ENCODE assay signal across 8 mouse cellular contexts in the genomic region with DNA sequence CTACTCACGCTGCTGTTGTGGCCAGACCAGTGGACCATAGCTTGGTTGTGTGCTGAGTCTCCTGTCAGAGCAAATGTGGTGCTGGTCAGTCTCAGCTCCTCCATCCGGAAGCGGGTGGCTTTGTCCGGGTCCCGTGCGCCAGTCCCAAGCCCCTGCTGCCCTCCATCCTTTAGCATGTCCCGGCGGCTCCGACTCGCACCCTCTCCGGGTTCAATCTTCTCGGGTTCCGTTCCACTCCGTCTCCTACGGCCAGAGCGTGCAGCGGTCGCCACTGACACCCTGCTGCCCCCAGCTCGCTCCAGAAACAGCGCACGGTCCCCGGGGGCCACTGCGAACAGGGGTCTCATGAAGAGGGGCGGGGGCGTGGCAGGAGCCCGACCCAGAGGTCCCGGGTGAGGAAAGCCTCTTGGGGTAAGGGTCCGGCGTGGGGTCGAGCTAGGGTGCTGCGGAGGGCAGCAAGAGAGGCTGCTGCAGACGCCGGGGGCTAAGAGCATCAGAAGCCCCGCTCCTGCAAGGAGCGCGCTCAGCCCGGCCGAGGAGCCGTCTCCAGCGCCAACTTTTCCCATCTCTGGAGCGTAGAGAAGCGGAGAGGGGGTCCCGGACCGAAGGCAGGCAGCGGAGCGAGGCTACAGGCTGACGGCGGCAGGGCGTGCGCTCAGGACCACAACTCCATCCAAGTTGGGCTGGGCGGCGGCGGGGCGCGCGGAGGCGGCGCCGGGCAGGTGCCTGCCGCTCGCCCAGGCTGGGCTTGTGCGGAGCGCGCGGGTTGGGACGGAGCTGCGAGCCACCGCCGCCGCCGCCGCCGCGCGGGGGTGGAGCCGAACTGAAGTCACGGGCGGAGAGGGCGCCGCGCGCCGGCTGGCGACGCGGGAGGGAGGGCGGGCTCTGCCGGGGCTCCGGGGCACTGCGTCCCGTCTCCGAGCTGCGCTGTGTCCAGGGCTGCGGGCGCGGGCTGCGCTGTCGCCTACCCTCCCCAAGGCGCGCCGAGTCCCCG. TPM values are rescaled to one million over a fixed set of nuclear protein-coding genes. Genes with fewer than 3 reads are reported as not detected.
DNase-seq lines count a peak whose midpoint lies in the region; TF ChIP-seq lines count a peak whose summit lies in the region.

A gene (minus strand): TSS at position 744 of the 994 bp plus-strand sequence.

- H3K36me3 ChIP-seq in ES-Bruce4 (ENCODE audit: control insufficient read depth, insufficient read depth, low read length, poor library complexity, severe bottlenecking), result no peaks in the 10 kb centered on the region

- intact Hi-C loops in heart, postnatal 14 days (cut with DNase I), result no loop called here

- no peak for TF ChIP-seq EP300 in ES-Bruce4 (IDR thresholded peaks at IDR 0.05; ENCODE audit: insufficient read depth, low read depth, low read length)

- TF ChIP-seq CTCF in ES-Bruce4 (IDR thresholded peaks at IDR 0.05; ENCODE audit: low read depth, low read length), result no peak
- TF ChIP-seq CTCF in embryonic fibroblast, embryonic 13.5 days (IDR thresholded peaks at IDR 0.05; ENCODE audit: borderline replicate concordance, insufficient read depth, low read length), result no peak

- peak; percentile 82 for DNase-seq in brain, adult 2 months (ENCODE audit: low read depth, low spot score)
- DNase-seq in heart, postnatal 14 days, result peak; percentile 39 to 61
- DNase-seq in layer of hippocampus, adult 18-20 months (ENCODE audit: low spot score in 2 of 2), result peak; percentile 23 to 56
- peak; percentile 4 for DNase-seq in lung, postnatal 14 days
- DNase-seq in right cerebral cortex, postnatal 14 days, result peak; percentile 65
- DNase-seq in adipocyte (ENCODE audit: low spot score), result no peak

- peak within 1 kb of the TSS; percentile 70 for H3K4me3 ChIP-seq in ES-Bruce4 (ENCODE audit: low read depth, low read length)
- H3K4me3 ChIP-seq in embryonic fibroblast, embryonic 13.5 days (ENCODE audit: insufficient read depth, low read length), result peak within 1 kb of the TSS; percentile 45

- no peak for TF ChIP-seq POLR2A in ES-Bruce4 (IDR thresholded peaks at IDR 0.05; ENCODE audit: insufficient read depth, low read length)
- no peak for TF ChIP-seq POLR2A in embryonic fibroblast, embryonic 13.5 days (IDR thresholded peaks at IDR 0.05; ENCODE audit: low read depth, low read length)

- H3K4me1 ChIP-seq in ES-Bruce4 (ENCODE audit: control insufficient read depth, insufficient read depth, low read length), result no peaks in the 10 kb centered on the region
- H3K4me1 ChIP-seq in embryonic fibroblast, embryonic 13.5 days (ENCODE audit: control insufficient read depth, insufficient read depth, low read length), result no peaks in the 10 kb centered on the region

- no peak within 1 kb of the TSS for H3K27ac ChIP-seq in ES-Bruce4 (ENCODE audit: insufficient read depth, low read length)
- no peak within 1 kb of the TSS for H3K27ac ChIP-seq in embryonic fibroblast, embryonic 13.5 days (ENCODE audit: insufficient read depth, low read length)

- H3K9me3 ChIP-seq in ES-Bruce4 (replicated peaks; ENCODE audit: control insufficient read depth, insufficient read depth, low read length, poor library complexity, severe bottlenecking), result no peaks in the 10 kb centered on the region

- H3K27me3 ChIP-seq in ES-Bruce4 (ENCODE audit: control insufficient read depth, insufficient read depth, low read length, poor library complexity, severe bottlenecking), result peaks cover 13% of the 10 kb centered on the region

- peak within 1 kb of the TSS; percentile 37 for H3K9ac ChIP-seq in ES-Bruce4 (ENCODE audit: low read depth, poor library complexity, severe bottlenecking)

RNA-seq across cellular contexts. Expression of the gene that starts here (rescaled TPM):
- polyA plus RNA-seq in ES-Bruce4 (2011; ENCODE audit: insufficient read depth, insufficient read length, low read depth, missing spikeins), result not detected in 2 replicates
- polyA plus RNA-seq in embryonic fibroblast, embryonic 13.5 days (2011; ENCODE audit: insufficient read length, low read depth, missing spikeins), result 3.3 TPM in 2 replicates
- total RNA-seq in heart, postnatal 14 days (2021), result under 1 TPM; 0.27 to 0.43 TPM
- 10 to 100 TPM; 10.2 to 10.3 TPM for total RNA-seq in layer of hippocampus, adult 18-20 months (2021)

Comparison
In these comparisons a context has a peak if more than half of its experiments do, and no peak if none do; other contexts are left out.
1. RNA of the gene that starts here (total RNA-seq): 10.2 to 10.3 TPM in layer of hippocampus, adult 18-20 months; 0.27 to 0.43 TPM in heart, postnatal 14 days; every median in the first group is over 4 times any median in the second.
2. Peak in DNase-seq in heart, postnatal 14 days; RNA of the gene not detected or under 1 TPM.